Mouse (Mus musculus) stomach, postnatal 0 days (tissue): Measurements from ENCODE around the gene Syne4. TPM values are rescaled to one million over a fixed set of nuclear protein-coding genes. Genes with fewer than 3 reads are reported as not detected.
A peak's percentile ranks its signal among the peaks of the same experiment; 100 is the strongest.

ENCODE experiments used
- ATAC-seq: fragments of 200-750 bp; cut with Nextera tagmentation; 2 replicates; pipeline ENCODE4 v1.8.0; 2017; ENCODE audit not compliant: low FRiP score, low TSS enrichment
- DNase-seq: peaks from one replicate; pipeline ENCODE4 v3.0.0-alpha.2; 2016; ENCODE audit warnings: low spot score
- H3K27ac ChIP-seq: fragments of 300-500 bp; sonication (generic); replicated peaks from 2 replicates; pipeline ENCODE4 v1.5.1; 2014; ENCODE audit warnings: mild to moderate bottlenecking, control low read depth
- H3K27me3 ChIP-seq: fragments of 300-500 bp; sonication (generic); 2 replicates; pipeline ENCODE4 v1.6.1; 2014; ENCODE audit warnings: low read length; ENCODE audit not compliant: control insufficient read depth, insufficient read depth
- H3K36me3 ChIP-seq: fragments of 300-500 bp; sonication (generic); 2 replicates; pipeline ENCODE4 v1.6.1; 2014; ENCODE audit warnings: low read length, mixed read lengths; ENCODE audit not compliant: control insufficient read depth, insufficient read depth
- H3K4me1 ChIP-seq: fragments of 300-500 bp; sonication (generic); replicated peaks from 2 replicates; pipeline ENCODE4 v1.6.1; 2014; ENCODE audit warnings: antibody characterized with exemption; ENCODE audit not compliant: control insufficient read depth, insufficient read depth
- H3K4me2 ChIP-seq: fragments of 300-500 bp; sonication (generic); replicated peaks from 2 replicates; pipeline ENCODE4 v1.6.1; 2014; ENCODE audit warnings: low read depth, mild to moderate bottlenecking, control low read depth, moderate library complexity
- H3K4me3 ChIP-seq: fragments of 300-500 bp; sonication (generic); 2 replicates; pipeline ENCODE4 v1.5.1; 2014; ENCODE audit warnings: low read depth, low read length, control low read depth
- H3K9ac ChIP-seq: fragments of 300-500 bp; sonication (generic); 2 replicates; pipeline ENCODE4 v1.6.1; 2014; ENCODE audit warnings: mild to moderate bottlenecking, low read length, control low read depth, mixed read lengths
- H3K9me3 ChIP-seq: fragments of 300-500 bp; sonication (generic); 2 replicates; pipeline ENCODE4 v1.6.1; 2016; ENCODE audit warnings: low read length; ENCODE audit not compliant: control insufficient read depth
- CTCF ChIP-seq: IDR thresholded peaks from 2 replicates; pipeline ENCODE4 v1.5.1; 2016; ENCODE audit warnings: antibody characterized with exemption, low read depth, mild to moderate bottlenecking, moderate library complexity
- EP300 ChIP-seq: optimal IDR thresholded peaks from 2 replicates; pipeline ENCODE3; 2016; ENCODE audit warnings: antibody characterized with exemption
- WGBS: fragments of 180-500 bp; shearing (Covaris S2); extraction: QIAGEN DNeasy Blood & Tissue Kit; methylation state at CpG from one replicate; pipeline ENCODE4 v1.1.7; 2014; 5-methylcytosine and 5-hydroxymethylcytosine counted together
- polyA plus RNA-seq: library from polyadenylated mRNA; unstranded; fragments of >200 nt; fragmentation: Nextera tagmentation; extraction: Ambion mirVana; gene quantifications from 2 replicates; pipeline ENCODE4 v1.2.1, GENCODE M21; 2015

Gene Syne4
- polyA plus RNA-seq, 1 experiment from 2014 or later = 14.2 TPM

- H3K27me3 ChIP-seq = no peaks in the 10 kb centered on the region
- DNase-seq (no peak), ATAC-seq (no peak)
- no peak overlapping the region for H3K9ac ChIP-seq
- H3K27ac ChIP-seq = no peak overlapping the region
- H3K4me2 ChIP-seq = no peak overlapping the region
- no peak overlapping the region for H3K4me3 ChIP-seq
- no peaks in the 10 kb centered on the region for H3K9me3 ChIP-seq
- WGBS = 58% methylated on average over 15 of the region's 15 CpGs
- H3K36me3 ChIP-seq = no peaks in the 10 kb centered on the region
- no peaks in the 10 kb centered on the region for H3K4me1 ChIP-seq
- TF ChIP-seq CTCF (no peak), EP300 (no peak)
Measured at GRCm38 (mm10) chr7:30327140-30327539, 12.5 kb downstream of the Syne4 start.

DNA sequence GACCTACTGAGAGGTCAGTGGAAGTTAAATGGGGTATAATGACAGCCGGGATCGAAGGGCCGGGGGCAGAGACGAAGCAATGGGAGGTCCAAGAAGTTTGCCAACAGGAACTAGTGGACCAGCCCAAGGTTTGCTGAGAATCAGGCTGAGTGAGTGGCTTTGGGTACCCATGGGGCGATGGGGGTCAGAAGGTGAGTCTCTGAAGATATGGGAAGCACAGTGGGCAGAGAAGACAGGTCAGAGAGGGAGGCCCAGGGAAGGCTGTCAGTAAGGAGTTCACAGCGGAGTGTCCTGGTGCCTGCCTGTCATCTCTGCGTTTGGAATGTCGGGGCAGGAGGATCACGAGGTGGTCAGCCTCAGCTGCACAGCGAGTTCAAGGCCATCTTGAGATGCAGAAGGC is 13.8 kb downstream of the Syne4 start:
- no peak for DNase-seq
- no peak overlapping the region for H3K27ac ChIP-seq
- ATAC-seq = no peak
- no peak overlapping the region for H3K4me3 ChIP-seq
- 55% methylated on average over 10 of the region's 10 CpGs for WGBS
- H3K36me3 ChIP-seq = no peaks in the 10 kb centered on the region
- H3K9ac ChIP-seq = no peak overlapping the region
- no peaks in the 10 kb centered on the region for H3K9me3 ChIP-seq
- H3K4me2 ChIP-seq = no peak overlapping the region
- TF ChIP-seq CTCF = no peak
- no peak for TF ChIP-seq EP300
- H3K4me1 ChIP-seq = no peaks in the 10 kb centered on the region
- no peaks in the 10 kb centered on the region for H3K27me3 ChIP-seq

DNA sequence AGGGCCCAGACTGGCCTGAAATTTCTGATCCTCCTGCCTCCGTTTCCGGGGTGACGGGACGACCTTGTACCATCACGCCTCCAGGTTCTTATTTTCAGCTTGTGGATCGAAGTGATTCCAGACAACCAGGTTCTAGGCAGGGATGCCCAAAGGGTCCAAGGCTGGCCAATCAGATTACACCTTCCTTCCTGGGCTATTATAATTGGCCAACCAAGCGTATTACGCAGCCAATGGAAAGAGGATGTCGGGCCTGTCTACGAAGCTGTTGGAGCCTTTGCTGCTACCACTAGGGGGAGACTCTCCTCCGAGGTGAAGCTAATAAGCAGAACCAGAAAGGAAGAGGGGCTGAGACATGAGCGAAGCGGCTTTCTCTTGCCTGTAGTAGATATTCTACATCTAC is 17.3 kb downstream of the Syne4 start:
- DNase-seq (peak; percentile 77), ATAC-seq (peak; percentile 84)
- H3K4me1 ChIP-seq = no peaks in the 10 kb centered on the region
- no peak overlapping the region for H3K27ac ChIP-seq
- no peaks in the 10 kb centered on the region for H3K9me3 ChIP-seq
- H3K4me2 ChIP-seq = no peak overlapping the region; the same call in 1 of the 2 replicates
- 0 out of 2 replicates have a peak, but pooled peaks cover 3% of the 10 kb centered on the region for H3K27me3 ChIP-seq
- no peaks in the 10 kb centered on the region for H3K36me3 ChIP-seq
- WGBS = 7% methylated on average over 13 of the region's 13 CpGs
- H3K9ac ChIP-seq = no peak overlapping the region
- no peak for TF ChIP-seq EP300
- peak; percentile 92 for TF ChIP-seq CTCF
- H3K4me3 ChIP-seq = no peak overlapping the region

DNA sequence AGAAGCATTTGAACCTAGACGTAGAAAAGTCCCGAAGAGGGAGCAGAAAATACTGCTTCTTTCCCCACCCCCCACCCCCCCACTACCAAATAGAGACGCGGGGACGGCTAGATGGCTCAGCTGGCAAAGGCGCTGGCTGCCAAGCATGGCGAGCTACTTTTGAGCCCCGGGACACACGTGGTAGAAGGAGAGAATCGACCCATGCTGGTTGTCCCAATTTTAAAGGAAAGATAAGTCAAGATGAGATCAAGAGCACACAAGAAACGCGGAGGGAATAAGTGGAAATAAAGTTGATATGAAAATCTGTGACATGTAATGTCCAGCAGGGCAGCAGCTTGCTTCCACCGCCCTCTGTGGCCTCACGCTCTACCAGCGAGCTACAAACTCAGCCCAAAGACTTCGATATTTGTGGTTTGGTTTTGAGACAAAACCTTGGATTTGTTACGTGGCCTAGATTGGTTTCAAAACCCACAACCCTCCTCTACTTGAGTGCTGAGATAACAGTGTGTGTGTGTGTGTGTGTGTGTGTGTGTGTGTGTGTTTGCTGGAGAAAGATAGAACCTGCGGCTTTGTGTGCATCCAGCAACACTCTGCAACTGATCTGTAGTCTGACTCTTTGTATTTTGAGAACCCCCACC is 18.1 kb downstream of the Syne4 start:
- Histone ChIP-seq H3K4me1 (no peaks in the 10 kb centered on the region), H3K9me3 (no peaks in the 10 kb centered on the region), H3K27me3 (0 out of 2 replicates have a peak, but pooled peaks cover 3% of the 10 kb centered on the region), H3K36me3 (no peaks in the 10 kb centered on the region), H3K27ac (no peak overlapping the region), H3K9ac (no peak overlapping the region), H3K4me2 (no peak overlapping the region), H3K4me3 (no peak overlapping the region)
- no peak for TF ChIP-seq EP300
- TF ChIP-seq CTCF = no peak
- ATAC-seq (no peak), DNase-seq (no peak)
- WGBS = 62% methylated on average over 18 of the region's 18 CpGs

DNA sequence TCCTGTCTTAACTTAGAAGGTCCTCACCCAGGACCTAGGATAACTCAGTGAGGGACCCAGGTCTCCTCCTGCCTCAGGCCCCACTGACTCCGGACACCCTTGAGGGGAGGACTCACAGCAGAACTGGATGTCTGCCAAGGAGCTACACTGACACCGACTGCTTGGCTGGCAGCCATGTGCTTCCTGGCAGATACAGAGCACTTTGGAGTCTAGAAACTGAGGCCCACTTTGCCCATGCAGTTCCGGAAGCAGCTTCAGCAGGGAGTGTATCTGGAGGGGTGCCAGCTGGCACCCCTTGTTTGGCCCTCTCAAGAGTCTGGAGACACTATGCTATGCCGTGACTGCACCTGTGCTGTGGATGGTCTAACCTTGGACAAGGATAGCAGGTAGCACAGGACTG is 18.8 kb downstream of the Syne4 start:
- no peaks in the 10 kb centered on the region for H3K4me1 ChIP-seq
- no peak overlapping the region for H3K9ac ChIP-seq
- no peak for TF ChIP-seq EP300
- no peak for TF ChIP-seq CTCF
- H3K4me2 ChIP-seq = no peak overlapping the region
- 3% methylated on average over 4 of the region's 4 CpGs for WGBS
- no peaks in the 10 kb centered on the region for H3K36me3 ChIP-seq
- H3K9me3 ChIP-seq = no peaks in the 10 kb centered on the region
- no peak for ATAC-seq
- H3K4me3 ChIP-seq = no peak overlapping the region
- DNase-seq = peak; percentile 40
- H3K27ac ChIP-seq = no peak overlapping the region
- H3K27me3 ChIP-seq = 0 out of 2 replicates have a peak, but pooled peaks cover 3% of the 10 kb centered on the region

- no peaks in the 10 kb centered on the region for H3K9me3 ChIP-seq
- H3K9ac ChIP-seq = no peak overlapping the region
- 0 out of 2 replicates have a peak, but pooled peaks cover 3% of the 10 kb centered on the region for H3K27me3 ChIP-seq
- no peaks in the 10 kb centered on the region for H3K36me3 ChIP-seq
- no peak overlapping the region for H3K4me3 ChIP-seq
- H3K4me2 ChIP-seq = no peak overlapping the region
- ATAC-seq (no peak), DNase-seq (no peak)
- TF ChIP-seq EP300 = no peak
- no peak for TF ChIP-seq CTCF
- H3K27ac ChIP-seq = no peak overlapping the region
- WGBS = 61% methylated on average over 5 of the region's 5 CpGs
- H3K4me1 ChIP-seq = no peaks in the 10 kb centered on the region
Measured at GRCm38 (mm10) chr7:30334563-30334962, 20.0 kb downstream of the Syne4 start.
